Mouse (Mus musculus) liver, embryonic 12.5 days (tissue): ENCODE measurements around the gene Aspn. TPM values are rescaled to one million over a fixed set of nuclear protein-coding genes. Genes with fewer than 3 reads are reported as not detected.
"Not testable (repeated sequence)": the region's sequence is repeated elsewhere in the genome, so short reads cannot be mapped to it uniquely, and the experiment has no call there.

Experiments used
- ATAC-seq: fragments of 200-750 bp; cut with Nextera tagmentation; 2 replicates; pipeline ENCODE4 v1.8.0; 2017; ENCODE audit warnings: moderate number of reproducible peaks, mild to moderate bottlenecking, moderate library complexity
- H3K27ac ChIP-seq: fragments of 300-500 bp; sonication (generic); 2 replicates; pipeline ENCODE4 v1.5.1; 2016; ENCODE audit warnings: mild to moderate bottlenecking
- H3K27me3 ChIP-seq: fragments of 300-500 bp; sonication (generic); replicated peaks from 2 replicates; pipeline ENCODE4 v1.6.1; 2016; ENCODE audit warnings: mild to moderate bottlenecking, moderate library complexity
- H3K36me3 ChIP-seq: fragments of 300-500 bp; sonication (generic); 2 replicates; pipeline ENCODE4 v1.6.1; 2016; ENCODE audit warnings: mild to moderate bottlenecking, moderate library complexity
- H3K4me1 ChIP-seq: fragments of 300-500 bp; sonication (generic); 2 replicates; pipeline ENCODE4 v1.6.1; 2016
- H3K4me2 ChIP-seq: fragments of 300-500 bp; sonication (generic); 2 replicates; pipeline ENCODE4 v1.6.1; 2016; ENCODE audit warnings: mild to moderate bottlenecking, moderate library complexity
- H3K4me3 ChIP-seq: fragments of 300-500 bp; sonication (generic); 2 replicates; pipeline ENCODE4 v1.5.1; 2016; ENCODE audit warnings: mild to moderate bottlenecking, moderate library complexity
- H3K9ac ChIP-seq: fragments of 300-500 bp; sonication (generic); 2 replicates; pipeline ENCODE4 v1.6.1; 2016; ENCODE audit warnings: mild to moderate bottlenecking, moderate library complexity
- H3K9me3 ChIP-seq: fragments of 300-500 bp; sonication (generic); replicated peaks from 2 replicates; pipeline ENCODE4 v1.6.1; 2016; ENCODE audit warnings: mild to moderate bottlenecking, moderate library complexity
- WGBS: fragments of 180-500 bp; shearing (Covaris S2); methylation state at CpG from one replicate; pipeline ENCODE4 v1.1.7; 2016; ENCODE audit not compliant: insufficient replicate concordance; 5-methylcytosine and 5-hydroxymethylcytosine counted together
- polyA plus RNA-seq: library from polyadenylated mRNA; unstranded; fragments of >200 nt; fragmentation: Nextera tagmentation; extraction: Ambion mirVana; gene quantifications from 2 replicates; pipeline ENCODE4 v1.2.1, GENCODE M21; 2016

Aspn gene
- polyA plus RNA-seq, 1 experiment from 2014 or later: 0.26 TPM

- not testable (repeated sequence) for H3K4me3 ChIP-seq, H3K27ac ChIP-seq, H3K4me1 ChIP-seq, ATAC-seq, H3K4me2 ChIP-seq, H3K9me3 ChIP-seq, H3K9ac ChIP-seq, H3K27me3 ChIP-seq
- WGBS: 81% methylated on average over 2 of the region's 2 CpGs
- peaks cover 12% of the 10 kb centered on the region for H3K36me3 ChIP-seq
Observed at GRCm38 (mm10) chr13:49602541-49602940, 58.3 kb downstream of the Aspn start.

DNA sequence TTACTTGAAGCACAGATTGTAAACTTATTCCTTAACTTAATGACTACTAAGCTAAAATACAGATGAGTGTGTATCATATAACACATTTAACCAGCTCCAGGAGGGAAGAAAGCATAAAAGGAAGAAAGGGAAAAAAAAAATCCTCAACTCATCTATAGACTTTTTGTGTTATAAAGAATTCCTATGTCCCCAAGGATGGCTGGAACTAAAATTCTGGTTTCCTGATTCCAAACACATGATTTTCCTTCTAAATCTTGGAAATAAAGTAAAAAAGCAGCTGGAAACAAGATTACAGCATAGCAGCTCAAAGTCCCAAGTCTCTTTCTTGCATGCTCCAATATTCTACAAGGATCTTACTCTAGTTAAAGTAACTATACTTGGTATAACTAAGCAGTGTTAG lies 59.4 kb downstream of the Aspn start:
- H3K4me3 ChIP-seq: no peak overlapping the region
- H3K4me1 ChIP-seq: no peaks in the 10 kb centered on the region
- no peak overlapping the region for H3K9ac ChIP-seq
- no peak for ATAC-seq
- no peak overlapping the region for H3K4me2 ChIP-seq
- H3K27ac ChIP-seq: no peak overlapping the region
- no peaks in the 10 kb centered on the region for H3K27me3 ChIP-seq
- H3K36me3 ChIP-seq: peaks cover 12% of the 10 kb centered on the region
- H3K9me3 ChIP-seq: 0 out of 2 replicates have a peak, but pooled peaks cover 5% of the 10 kb centered on the region

GRCm38 (mm10) chr13:49607714-49608113 lies 63.5 kb downstream of the Aspn start, which contains the start of gene Ogn:
Gene Ogn (plus strand): TSS chr13:49608046.
- Histone ChIP-seq H3K9me3 (no peaks in the 10 kb centered on the region), H3K4me1 (no peaks in the 10 kb centered on the region), H3K4me2 (no peak within 1 kb of the TSS), H3K27ac (no peak within 1 kb of the TSS), H3K9ac (no peak within 1 kb of the TSS), H3K4me3 (no peak within 1 kb of the TSS), H3K36me3 (peaks cover 3% of the 10 kb centered on the region; the same call in 1 of the 2 replicates), H3K27me3 (no peaks in the 10 kb centered on the region)
- 88% methylated on average over 4 of the region's 4 CpGs for WGBS
- ATAC-seq: no peak

- Histone ChIP-seq H3K4me3 (no peak overlapping the region), H3K9ac (no peak overlapping the region), H3K36me3 (no peaks in the 10 kb centered on the region; the same call in 1 of the 2 replicates), H3K9me3 (no peaks in the 10 kb centered on the region), H3K4me1 (no peaks in the 10 kb centered on the region), H3K4me2 (no peak overlapping the region), H3K27me3 (no peaks in the 10 kb centered on the region), H3K27ac (no peak overlapping the region)
- no peak for ATAC-seq
- WGBS: 76% methylated on average over 4 of the region's 4 CpGs
Observed at GRCm38 (mm10) chr13:49608589-49609322, 64.5 kb downstream of the Aspn start.

DNA sequence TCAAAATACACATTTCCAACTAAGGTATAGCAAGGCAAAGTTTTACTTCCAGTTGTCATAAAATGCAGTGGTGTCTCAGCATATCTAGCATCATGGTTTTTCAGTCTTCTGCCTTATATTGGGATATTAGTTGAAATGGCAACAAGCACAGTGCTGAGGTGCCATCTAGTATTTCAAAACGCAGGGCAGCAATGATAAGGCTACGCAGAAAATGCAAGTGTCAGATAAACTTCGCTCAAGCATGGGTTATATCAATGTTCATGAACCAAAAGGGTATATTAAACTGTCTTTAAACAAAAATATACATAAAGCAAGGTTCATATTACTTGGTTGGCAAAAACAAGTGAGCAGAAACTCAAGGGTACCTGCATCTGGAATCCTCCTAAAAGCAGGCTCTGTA lies 72.8 kb downstream of the Aspn start:
- 36% methylated on average over 3 of the region's 3 CpGs for WGBS
- peak; percentile 86 for ATAC-seq
- Histone ChIP-seq H3K27ac (peak overlapping the region; percentile 71), H3K27me3 (no peaks in the 10 kb centered on the region), H3K9ac (0 out of 2 replicates have a peak overlapping the region, but pooled peaks have one; percentile 35), H3K4me2 (peak overlapping the region; percentile 47), H3K4me3 (no peak overlapping the region), H3K36me3 (no peaks in the 10 kb centered on the region), H3K4me1 (peaks cover 41% of the 10 kb centered on the region), H3K9me3 (no peaks in the 10 kb centered on the region)

Other genes with a start within 250 kb of the Aspn start
- gene Fgd3, start 224.1 kb upstream of the Aspn start, polyA plus RNA-seq: 0.32 and 0.49 TPM in 2 replicates
- gene Bicd2, start 202.9 kb upstream of the Aspn start, polyA plus RNA-seq: 14.7 and 15.2 TPM in 2 replicates
- gene Ippk, start 123.2 kb upstream of the Aspn start, polyA plus RNA-seq: 13.6 and 13.9 TPM in 2 replicates
- gene Tes3-ps, start 51.1 kb upstream of the Aspn start, polyA plus RNA-seq: 1.1 and 1.2 TPM in 2 replicates
- gene Ecm2, start 39.6 kb upstream of the Aspn start, polyA plus RNA-seq: 0.28 and 0.33 TPM in 2 replicates
- gene Omd, start 38.0 kb downstream of the Aspn start, polyA plus RNA-seq: 0.83 and 1.0 TPM in 2 replicates
- 2.0 and 2.7 TPM in 2 replicates for gene Ogn, start 63.6 kb downstream of the Aspn start, polyA plus RNA-seq
- gene Cenpp, start 108.3 kb downstream of the Aspn start, polyA plus RNA-seq: 30.2 and 33.4 TPM in 2 replicates
- gene Nol8, start 108.6 kb downstream of the Aspn start, polyA plus RNA-seq: 19.0 and 19.7 TPM in 2 replicates
- 94.1 and 94.9 TPM in 2 replicates for gene Iars, start 137.7 kb downstream of the Aspn start, polyA plus RNA-seq